Mouse (Mus musculus): ENCODE results near the gene Lrwd1. TPM values are rescaled to one million over a fixed set of nuclear protein-coding genes. Genes with fewer than 3 reads are reported as not detected.
A peak's percentile ranks its signal among the peaks of the same experiment; 100 is the strongest.
"Not testable (repeated sequence)": the region's sequence is repeated elsewhere in the genome, so short reads cannot be mapped to it uniquely, and the experiment has no call there.

Gene Lrwd1
- polyA plus RNA-seq, 1 experiment from 2014 or later: 34.5 TPM

DNA sequence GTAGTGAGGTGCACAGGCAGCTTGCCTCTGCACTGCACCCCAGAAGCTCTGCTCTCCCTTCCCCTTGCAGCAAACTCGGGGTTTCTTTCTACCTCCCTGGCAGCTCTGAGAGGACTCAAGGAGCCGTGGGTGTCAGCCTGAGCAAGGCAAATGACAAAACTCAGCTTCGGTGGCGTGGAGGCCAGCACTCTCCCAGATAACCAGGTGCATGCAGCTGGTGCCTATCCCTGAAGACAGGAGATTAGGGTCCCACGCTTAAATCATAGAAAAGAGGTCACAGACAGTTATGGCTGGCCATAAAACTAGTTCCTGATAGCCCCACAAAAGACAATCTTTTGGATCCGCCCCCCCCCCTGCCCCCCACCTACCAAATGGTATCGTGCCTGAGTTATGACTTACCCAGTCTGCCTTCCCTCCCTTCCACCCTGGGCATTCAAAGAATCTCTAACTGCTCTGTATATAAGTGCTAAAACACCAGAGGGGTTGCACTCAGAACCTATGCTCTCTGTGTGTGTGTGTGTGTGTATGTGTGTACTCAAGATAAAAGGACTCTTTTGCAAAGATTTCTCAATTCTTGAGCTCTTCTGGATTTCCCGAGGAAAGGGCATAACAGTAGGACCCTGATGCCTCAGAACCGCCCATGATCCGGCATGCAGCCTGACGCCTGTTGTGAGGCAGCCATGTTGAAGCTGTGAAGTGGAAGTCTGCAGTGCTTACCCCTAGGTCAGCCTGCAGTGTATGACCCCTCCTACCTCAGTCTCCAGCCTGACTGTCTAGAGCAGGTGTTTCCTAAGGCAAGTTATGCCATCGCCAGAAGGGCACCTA is 8.9 kb upstream of the Lrwd1 start:
- Histone ChIP-seq H3K4me2 (replicated peaks) (no peak overlapping the region), H3K4me3 (no peak overlapping the region), H3K4me1 (no peaks in the 10 kb centered on the region), H3K9ac (no peak overlapping the region), H3K9me3 (replicated peaks) (no peaks in the 10 kb centered on the region), H3K27ac (no peak overlapping the region), H3K36me3 (peaks cover 26% of the 10 kb centered on the region), H3K27me3 (no peaks in the 10 kb centered on the region)
- WGBS: 74% methylated on average over 12 of the region's 12 CpGs
- no peak for ATAC-seq (ENCODE audit: low FRiP score)

DNA sequence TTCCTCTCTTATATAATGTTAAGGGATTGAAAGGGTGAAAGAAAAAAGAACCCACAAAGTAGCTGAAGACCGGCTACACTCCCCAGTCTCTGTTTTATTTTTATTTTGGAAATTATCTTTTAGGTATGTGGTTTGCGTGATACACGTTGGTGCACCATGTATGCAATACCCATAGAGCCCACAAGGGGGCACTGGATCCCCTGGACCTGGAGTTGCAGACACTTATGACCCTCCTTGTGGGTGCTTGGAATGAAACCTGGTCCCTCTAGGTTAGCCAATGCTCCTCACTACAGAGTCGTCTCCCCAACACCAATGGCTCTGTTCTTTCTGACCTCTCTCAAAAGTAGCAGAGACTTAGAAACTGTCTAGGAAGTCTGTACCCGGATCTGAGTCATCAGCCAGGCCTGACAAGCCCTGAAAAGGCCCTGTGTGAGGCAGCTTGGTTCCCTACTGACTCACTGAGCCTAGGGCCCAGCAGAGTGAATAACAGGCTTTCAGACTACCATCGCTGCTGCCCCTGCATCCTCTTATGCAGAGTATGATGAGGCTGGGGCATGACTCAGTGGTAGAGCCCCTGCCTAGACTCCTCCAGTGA is 7.4 kb upstream of the Lrwd1 start:
- Histone ChIP-seq H3K27ac (no peak overlapping the region), H3K27me3 (no peaks in the 10 kb centered on the region), H3K4me2 (replicated peaks) (no peak overlapping the region), H3K4me1 (no peaks in the 10 kb centered on the region), H3K9me3 (replicated peaks) (no peaks in the 10 kb centered on the region), H3K36me3 (peaks cover 36% of the 10 kb centered on the region), H3K4me3 (no peak overlapping the region), H3K9ac (no peak overlapping the region)
- 88% methylated on average over 6 of the region's 6 CpGs for WGBS
- ATAC-seq (ENCODE audit: low FRiP score): no peak

- 92% methylated on average over 5 of the region's 5 CpGs for WGBS
- Histone ChIP-seq H3K27me3 (no peaks in the 10 kb centered on the region), H3K4me2 (replicated peaks) (no peak overlapping the region), H3K36me3 (peaks cover 36% of the 10 kb centered on the region), H3K4me1 (no peaks in the 10 kb centered on the region), H3K9ac (no peak overlapping the region), H3K4me3 (no peak overlapping the region), H3K9me3 (replicated peaks) (no peaks in the 10 kb centered on the region), H3K27ac (no peak overlapping the region)
- no peak for ATAC-seq (ENCODE audit: low FRiP score)
Observed at GRCm38 (mm10) chr5:136142746-136143145, 6.9 kb upstream of the Lrwd1 start.

- Histone ChIP-seq H3K36me3 (peaks cover 36% of the 10 kb centered on the region), H3K4me3 (no peak overlapping the region), H3K27me3 (no peaks in the 10 kb centered on the region), H3K4me2 (replicated peaks) (no peak overlapping the region), H3K9ac (no peak overlapping the region), H3K9me3 (replicated peaks) (no peaks in the 10 kb centered on the region), H3K4me1 (peaks cover 12% of the 10 kb centered on the region), H3K27ac (no peak overlapping the region)
- ATAC-seq (ENCODE audit: low FRiP score): no peak
- WGBS: 95% methylated on average over 10 of the region's 10 CpGs
Observed at GRCm38 (mm10) chr5:136140057-136140482, 4.2 kb upstream of the Lrwd1 start.

DNA sequence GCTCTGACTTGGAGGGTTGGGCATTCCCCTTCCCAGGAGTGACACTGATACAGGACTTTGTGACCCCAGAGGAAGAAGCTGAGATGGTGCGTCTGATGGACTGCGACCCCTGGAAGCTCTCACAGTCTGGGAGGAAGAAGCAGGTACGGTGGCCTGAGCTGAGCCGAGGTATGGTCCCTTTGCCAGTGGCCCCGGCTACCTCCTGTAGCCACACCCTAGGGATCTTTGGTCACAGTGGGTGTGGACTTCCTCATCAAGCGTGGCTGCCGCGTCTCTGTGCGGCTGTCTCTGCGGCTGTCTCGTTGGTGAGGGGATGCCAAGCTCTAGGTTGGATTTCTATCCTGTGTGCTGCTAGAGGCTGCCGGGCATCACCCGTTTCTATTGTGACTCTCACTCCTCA is 3.5 kb upstream of the Lrwd1 start:
- H3K27me3 ChIP-seq: no peaks in the 10 kb centered on the region
- no peak overlapping the region for H3K4me2 ChIP-seq (replicated peaks)
- peaks cover 19% of the 10 kb centered on the region for H3K4me1 ChIP-seq
- H3K36me3 ChIP-seq: peaks cover 36% of the 10 kb centered on the region
- H3K27ac ChIP-seq: no peak overlapping the region
- no peaks in the 10 kb centered on the region for H3K9me3 ChIP-seq (replicated peaks)
- no peak for ATAC-seq (ENCODE audit: low FRiP score)
- no peak overlapping the region for H3K4me3 ChIP-seq
- 96% methylated on average over 13 of the region's 13 CpGs for WGBS
- no peak overlapping the region for H3K9ac ChIP-seq

DNA sequence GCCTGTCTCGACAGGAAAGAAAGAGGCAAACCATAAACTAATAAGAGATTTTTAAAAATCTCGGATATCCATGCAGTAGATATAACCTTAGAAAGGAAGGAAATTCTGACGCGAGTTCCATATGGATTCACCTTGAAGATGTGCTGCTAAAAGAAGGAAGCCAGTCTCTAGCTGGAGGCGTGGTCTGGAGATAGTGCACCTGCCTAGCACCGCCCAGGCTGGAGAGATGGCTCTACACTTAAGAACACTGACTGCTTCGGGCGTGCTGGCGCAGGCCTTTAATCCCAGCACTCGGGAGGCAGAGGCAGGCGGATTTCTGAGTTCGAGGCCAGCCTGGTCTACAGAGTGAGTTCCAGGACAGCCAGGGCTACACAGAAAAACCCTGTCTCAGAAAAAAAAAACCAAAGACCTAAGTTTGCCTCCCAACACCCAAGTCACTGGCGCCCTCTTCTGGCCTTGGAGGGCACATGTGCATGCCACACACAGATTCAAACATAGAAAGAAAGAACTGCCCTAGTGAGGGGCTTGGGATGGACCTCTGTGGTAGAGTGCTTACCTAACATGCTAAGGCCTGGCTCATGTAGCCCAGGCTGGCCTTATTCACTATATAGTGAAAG is 1.9 kb upstream of the Lrwd1 start:
- Histone ChIP-seq H3K9me3 (replicated peaks) (no peaks in the 10 kb centered on the region), H3K4me2 (replicated peaks) (no peak overlapping the region), H3K27me3 (no peaks in the 10 kb centered on the region), H3K9ac (no peak overlapping the region), H3K4me1 (peaks cover 19% of the 10 kb centered on the region), H3K36me3 (peaks cover 41% of the 10 kb centered on the region), H3K4me3 (no peak overlapping the region), H3K27ac (no peak overlapping the region)
- ATAC-seq (ENCODE audit: low FRiP score): no peak
- WGBS: 75% methylated on average over 13 of the region's 13 CpGs

DNA sequence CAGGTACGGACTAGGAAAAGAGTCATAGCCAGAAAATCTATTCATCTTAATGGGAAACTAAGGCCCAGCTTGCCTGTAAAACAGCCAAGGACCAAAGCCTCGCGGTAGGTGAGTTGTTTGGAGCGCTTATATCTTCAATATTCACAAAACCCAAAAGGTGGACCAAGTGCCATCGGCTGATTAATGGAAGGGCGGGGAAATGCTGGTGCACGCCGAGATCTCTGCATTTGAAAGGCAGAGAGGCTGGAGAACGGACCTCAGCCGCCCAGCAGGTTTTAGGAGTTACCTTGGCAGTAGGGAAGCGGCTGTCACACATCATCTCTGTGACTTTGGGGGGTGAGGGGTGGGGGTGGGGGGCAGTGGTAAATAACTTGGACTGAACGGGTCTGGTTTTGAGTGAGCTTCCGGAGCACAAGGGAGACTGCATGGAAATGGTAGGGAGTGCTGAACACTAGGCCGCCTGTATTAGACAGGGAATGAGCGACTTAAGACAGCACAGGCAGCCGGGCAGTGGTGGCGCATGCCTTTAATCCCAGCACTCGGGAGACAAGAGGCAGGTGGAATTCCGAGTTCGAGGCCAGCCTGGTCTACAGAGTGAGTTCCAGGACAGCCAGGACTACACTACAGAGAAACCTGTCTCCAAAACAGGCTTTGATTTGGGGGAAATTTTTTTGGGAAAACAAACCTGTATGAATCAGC is 567 bp upstream of the Lrwd1 start:
- Histone ChIP-seq H3K9me3 (replicated peaks) (no peaks in the 10 kb centered on the region), H3K36me3 (peaks cover 39% of the 10 kb centered on the region), H3K27ac (peak overlapping the region; percentile 60; the same call in 1 of the 2 replicates), H3K9ac (peak overlapping the region; percentile 74), H3K4me3 (peak overlapping the region; percentile 64), H3K4me1 (peaks cover 19% of the 10 kb centered on the region), H3K27me3 (no peaks in the 10 kb centered on the region), H3K4me2 (replicated peaks) (peak overlapping the region; percentile 90)
- ATAC-seq (ENCODE audit: low FRiP score): no peak
- WGBS: 9% methylated on average over 20 of the region's 20 CpGs

DNA sequence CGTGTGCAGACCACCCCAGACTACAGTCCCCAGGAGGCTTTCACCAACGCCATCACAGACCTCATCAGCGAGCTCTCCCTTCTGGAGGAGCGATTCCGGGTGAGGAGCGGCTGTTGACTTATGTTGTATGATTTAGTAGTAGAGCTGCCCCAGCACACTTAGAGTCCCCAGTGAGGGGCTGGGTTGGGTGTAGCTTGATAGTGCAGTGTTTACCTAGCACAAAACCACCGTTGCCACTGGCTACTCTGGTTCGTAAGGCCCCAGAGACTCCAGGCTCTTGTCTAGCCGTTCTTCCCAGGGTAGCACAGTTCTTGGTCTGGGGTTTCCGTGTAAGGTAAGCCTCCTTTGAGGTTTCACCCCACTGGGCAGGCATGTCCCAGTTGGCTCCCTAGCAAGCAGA is 13.7 kb downstream of the Lrwd1 start:
- 87% methylated on average over 10 of the region's 10 CpGs for WGBS
- H3K9ac ChIP-seq: no peak overlapping the region
- H3K27ac ChIP-seq: no peak overlapping the region
- no peak overlapping the region for H3K4me2 ChIP-seq (replicated peaks)
- H3K4me3 ChIP-seq: no peak overlapping the region
- no peaks in the 10 kb centered on the region for H3K27me3 ChIP-seq
- no peak for ATAC-seq (ENCODE audit: low FRiP score)
- peaks cover 64% of the 10 kb centered on the region for H3K36me3 ChIP-seq
- H3K4me1 ChIP-seq: peaks cover 12% of the 10 kb centered on the region
- H3K9me3 ChIP-seq (replicated peaks): no peaks in the 10 kb centered on the region

- WGBS: under 1% methylated on average over 22 of the region's 22 CpGs
- no peaks in the 10 kb centered on the region for H3K9me3 ChIP-seq (replicated peaks)
- peaks cover 22% of the 10 kb centered on the region for H3K36me3 ChIP-seq
- peak overlapping the region; percentile 88 for H3K4me2 ChIP-seq (replicated peaks)
- peak overlapping the region; percentile 75 for H3K4me3 ChIP-seq
- no peaks in the 10 kb centered on the region for H3K27me3 ChIP-seq
- H3K27ac ChIP-seq: peak overlapping the region; percentile 56; the same call in 1 of the 2 replicates
- peaks cover 23% of the 10 kb centered on the region for H3K4me1 ChIP-seq
- peak overlapping the region; percentile 80 for H3K9ac ChIP-seq
- peak; percentile 65 for ATAC-seq (ENCODE audit: low FRiP score)
Observed at GRCm38 (mm10) chr5:136116784-136117112, 19.1 kb downstream of the Lrwd1 start.

GRCm38 (mm10) chr5:136115891-136116783 is 19.7 kb downstream of the Lrwd1 start, which contains the start of gene Polr2j:
Polr2j (plus strand) TSS chr5:136116631.
- ATAC-seq (ENCODE audit: low FRiP score): peak; percentile 94
- H3K9ac ChIP-seq: peak within 1 kb of the TSS; percentile 80
- H3K4me3 ChIP-seq: peak within 1 kb of the TSS; percentile 75
- peaks cover 16% of the 10 kb centered on the region for H3K36me3 ChIP-seq
- 2% methylated on average over 42 of the region's 42 CpGs for WGBS
- H3K9me3 ChIP-seq (replicated peaks): no peaks in the 10 kb centered on the region
- H3K27me3 ChIP-seq: no peaks in the 10 kb centered on the region
- H3K4me1 ChIP-seq: peaks cover 23% of the 10 kb centered on the region
- peak within 1 kb of the TSS; percentile 88 for H3K4me2 ChIP-seq (replicated peaks)
- peak within 1 kb of the TSS; percentile 56; the same call in 1 of the 2 replicates for H3K27ac ChIP-seq

GRCm38 (mm10) chr5:136113546-136113945 is 22.3 kb downstream of the Lrwd1 start:
- not testable (repeated sequence) for H3K9me3 ChIP-seq (replicated peaks); H3K4me2 ChIP-seq (replicated peaks); H3K9ac ChIP-seq; H3K27me3 ChIP-seq; ATAC-seq (ENCODE audit: low FRiP score); H3K36me3 ChIP-seq; H3K27ac ChIP-seq; H3K4me3 ChIP-seq
- peaks cover 22% of the 10 kb centered on the region for H3K4me1 ChIP-seq
- WGBS: 56% methylated on average over 4 of the region's 4 CpGs
